Mouse (Mus musculus) lung, adult 18-20 months (tissue): Measurements from ENCODE around the gene AI661453.

ENCODE experiments used
- DNase-seq, 2 experiments: peaks; one replicate each; pipeline ENCODE4 v3.0.0; 2022; ENCODE audit warnings: mixed read lengths in 2 of 2

Gene AI661453

DNA sequence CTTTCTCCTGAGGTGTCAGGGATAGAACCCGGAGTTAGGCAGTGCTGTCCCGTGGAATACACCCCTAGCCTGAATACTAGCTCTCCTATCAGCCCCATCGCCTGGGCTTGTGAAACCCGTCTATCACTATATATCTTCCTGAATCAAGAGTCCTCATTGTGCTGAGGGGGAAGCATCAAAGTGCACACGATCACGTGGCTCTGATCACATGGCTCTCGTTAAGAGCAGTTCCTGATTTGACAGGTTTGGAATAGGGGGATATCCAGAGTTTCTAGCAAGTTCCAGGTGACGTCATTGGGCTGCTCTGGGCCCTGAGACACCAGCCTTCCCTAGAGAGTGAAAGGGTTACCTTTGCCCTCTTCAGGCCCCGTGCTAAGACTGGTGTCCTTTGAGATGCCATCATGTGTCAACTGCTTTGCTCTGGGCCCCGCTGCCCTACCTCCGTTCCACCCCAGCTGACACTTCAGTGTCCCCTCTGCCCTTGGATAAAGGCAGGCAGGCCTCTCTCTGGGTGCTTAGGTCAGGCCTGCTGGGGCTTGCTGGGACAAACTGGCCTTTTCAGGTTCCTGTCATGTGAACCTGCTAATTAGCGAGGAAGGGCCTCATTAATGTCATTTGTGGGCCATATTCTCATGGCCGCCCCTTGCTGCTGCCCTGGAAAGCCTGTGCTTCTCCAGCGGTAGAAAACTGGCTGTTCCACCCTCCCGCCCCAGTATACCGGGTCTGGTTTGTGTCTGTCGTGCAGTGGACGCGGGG, 5.1 kb downstream of the AI661453 start:
- DNase-seq: no peak

DNA sequence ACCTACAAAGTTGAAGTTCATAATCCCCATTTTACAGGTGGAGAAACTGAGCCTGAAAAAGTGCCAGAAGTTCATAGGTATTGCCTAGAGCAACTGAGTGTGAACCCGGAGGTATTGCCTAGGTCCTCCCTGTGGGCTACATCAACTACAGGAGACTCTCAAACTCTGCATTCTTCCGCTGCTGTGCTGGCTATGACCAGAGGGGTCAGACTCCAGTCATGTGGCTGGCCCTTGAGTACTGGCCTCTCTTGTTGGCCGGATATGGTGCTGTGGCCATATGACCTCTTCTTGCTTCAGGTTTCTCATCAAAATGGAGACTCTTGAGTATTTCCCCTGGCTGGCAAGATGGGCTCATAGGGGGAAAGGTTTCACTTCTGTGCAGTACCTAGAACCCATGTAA, 5.9 kb downstream of the AI661453 start:
- peak in 1 of 2 experiments; percentile 53 for DNase-seq

DNA sequence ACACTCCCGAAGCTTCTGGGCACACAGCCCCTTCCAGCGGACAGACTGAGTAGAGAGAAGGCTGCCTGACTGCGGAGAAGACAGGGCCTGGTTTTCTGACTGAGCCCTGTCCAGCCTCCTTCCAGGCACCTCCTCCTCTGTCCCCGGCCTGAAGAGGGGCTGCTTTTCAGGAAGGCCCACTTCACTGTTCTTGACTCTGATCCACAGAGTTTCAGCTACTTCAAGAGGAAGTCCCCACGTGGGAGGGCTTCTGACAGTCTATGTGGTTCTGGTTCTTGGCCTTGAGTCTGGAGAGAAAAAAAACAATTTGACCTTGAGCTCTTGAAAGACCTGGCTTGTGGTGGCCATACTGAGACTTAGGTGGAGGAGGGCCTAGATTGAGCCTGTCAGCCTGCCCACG, 7.7 kb downstream of the AI661453 start:
- DNase-seq: peak; percentile 43 to 69

DNA sequence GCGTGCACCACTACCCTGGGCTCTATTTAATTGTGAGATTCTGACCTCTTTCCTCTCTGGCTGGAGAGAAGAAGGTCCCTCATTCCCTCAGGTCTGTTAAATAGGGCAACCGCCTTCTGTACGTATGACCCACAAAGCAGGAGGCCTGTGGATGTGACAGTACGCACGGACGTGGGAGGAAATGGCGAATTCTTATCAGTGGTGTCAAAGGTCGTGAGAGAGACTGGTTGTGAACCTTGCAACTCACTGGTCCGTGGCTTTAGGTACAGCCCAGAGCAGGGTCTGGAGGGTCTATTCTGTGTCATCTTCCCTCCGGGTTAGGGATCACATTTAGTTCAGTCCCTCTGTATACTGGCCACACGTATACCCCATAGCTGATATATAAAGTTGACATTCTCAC, 9.1 kb downstream of the AI661453 start:
- DNase-seq: no peak

DNA sequence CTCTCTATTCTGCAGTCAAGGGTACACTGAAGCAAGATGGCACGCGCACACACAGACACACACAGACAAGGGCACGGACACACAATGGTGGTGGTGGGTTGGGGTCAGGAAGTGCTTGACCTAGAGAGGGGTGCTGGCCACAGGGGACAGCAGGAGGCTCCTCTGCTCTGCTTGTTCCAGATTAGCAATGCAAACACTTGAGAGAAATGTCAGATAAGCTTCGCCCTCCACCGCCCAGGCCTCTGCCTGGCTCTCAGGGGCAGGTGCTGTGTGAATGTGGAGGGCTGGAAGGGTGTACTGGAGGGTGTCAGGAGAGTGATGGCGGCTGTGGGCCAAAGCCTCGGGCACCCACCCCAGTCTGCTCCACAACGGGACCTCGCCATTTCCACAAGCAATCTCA, 9.6 kb downstream of the AI661453 start:
- DNase-seq: no peak

DNA sequence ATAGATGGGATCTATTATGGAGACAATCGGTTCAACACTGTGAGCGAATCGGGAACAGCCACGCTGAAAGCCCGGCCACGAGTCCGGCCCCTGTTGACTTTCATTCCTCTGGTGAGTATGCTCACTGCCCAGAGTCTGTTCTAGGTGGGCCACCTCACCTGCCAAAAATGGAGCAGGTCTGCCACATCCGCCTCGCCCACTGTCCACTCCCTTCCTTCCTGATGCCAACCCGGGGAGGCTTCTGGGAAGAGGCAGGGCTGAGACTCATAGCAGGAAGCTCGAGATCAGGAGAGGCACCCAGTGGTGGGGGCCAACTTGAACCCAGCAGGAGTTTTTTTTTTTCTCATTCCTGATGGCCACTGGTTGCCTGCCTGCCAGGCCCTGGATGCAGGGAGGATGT, 10.1 kb downstream of the AI661453 start:
- no peak for DNase-seq

DNA sequence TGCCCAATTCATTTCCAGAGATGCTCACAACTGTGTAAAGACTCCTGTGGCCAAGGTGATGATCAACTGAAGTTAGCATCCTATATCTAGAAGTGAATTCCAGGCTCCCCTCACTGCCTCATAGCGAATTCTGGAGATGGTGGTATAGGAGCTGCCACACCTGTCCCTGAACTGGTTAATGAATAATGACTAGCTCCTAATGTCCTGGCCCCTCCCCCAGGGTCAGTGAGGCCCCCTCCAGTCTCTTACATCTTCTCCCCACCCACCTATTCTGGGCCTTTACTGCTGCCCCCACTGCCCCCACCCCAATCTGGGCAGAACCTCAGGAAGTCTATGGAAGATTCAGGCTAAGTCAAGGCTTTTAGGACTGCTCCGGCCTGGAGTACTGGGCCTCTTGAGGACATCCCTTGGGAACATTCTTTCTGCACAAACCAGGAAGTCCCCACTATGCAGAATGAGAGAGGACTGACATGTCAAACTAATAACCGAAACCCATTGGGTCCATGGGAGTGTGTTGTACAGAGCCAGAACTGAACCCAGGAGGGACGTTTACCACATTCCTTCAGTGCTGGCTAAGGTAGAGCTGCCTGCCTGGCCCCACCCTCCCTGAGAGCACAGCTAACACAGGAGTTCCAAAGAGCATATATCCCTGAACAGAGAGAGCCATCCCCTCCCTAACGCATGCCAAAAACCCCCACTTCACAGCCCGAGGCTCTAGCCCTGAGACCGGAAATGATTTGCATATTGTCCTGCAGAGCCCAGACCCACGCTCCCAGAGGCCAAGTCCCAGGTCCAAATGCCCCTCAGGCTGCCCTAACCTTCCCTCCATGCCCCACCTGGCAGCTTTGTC, 12.3 kb downstream of the AI661453 start:
- DNase-seq: no peak

DNA sequence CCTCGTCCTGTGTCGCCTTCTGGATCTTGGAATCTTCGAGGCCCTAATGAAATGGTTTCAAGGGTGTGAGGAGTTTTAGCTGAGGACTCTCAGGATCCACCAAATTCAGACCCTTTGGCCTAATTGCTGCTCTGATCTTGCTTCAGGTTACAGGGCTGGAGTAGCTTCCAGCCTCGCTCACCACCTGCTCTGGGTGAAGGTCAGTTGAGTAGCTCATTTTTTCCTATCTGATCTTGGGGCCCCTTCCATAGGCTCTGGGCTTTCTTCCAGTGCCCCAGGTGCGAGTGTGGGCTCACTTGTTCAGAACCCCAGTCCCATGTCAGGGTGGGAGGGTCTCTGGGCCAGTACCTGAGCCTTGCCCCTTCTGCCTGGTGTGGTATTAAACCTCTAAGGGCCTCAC, 13.0 kb downstream of the AI661453 start:
- DNase-seq: no peak

DNA sequence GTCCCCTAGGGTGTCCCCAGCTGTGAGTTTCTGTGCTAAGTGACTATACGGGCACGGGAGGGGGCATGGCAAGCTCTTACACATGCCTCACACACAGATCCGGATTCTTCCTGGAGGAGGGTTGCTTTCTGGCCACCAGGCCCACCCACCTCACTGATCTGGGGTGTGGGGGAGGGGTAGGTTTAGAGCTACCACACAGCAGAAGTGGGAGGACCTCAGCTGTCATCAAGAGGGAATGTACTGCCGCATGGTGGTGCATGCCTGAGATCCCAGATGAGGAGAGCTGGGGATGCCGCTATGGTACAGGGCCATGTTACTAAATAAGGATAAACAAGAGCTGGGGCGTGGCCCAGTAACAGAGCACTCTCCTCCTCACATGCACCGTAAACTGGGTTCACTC, 13.8 kb downstream of the AI661453 start:
- DNase-seq: no peak

DNA sequence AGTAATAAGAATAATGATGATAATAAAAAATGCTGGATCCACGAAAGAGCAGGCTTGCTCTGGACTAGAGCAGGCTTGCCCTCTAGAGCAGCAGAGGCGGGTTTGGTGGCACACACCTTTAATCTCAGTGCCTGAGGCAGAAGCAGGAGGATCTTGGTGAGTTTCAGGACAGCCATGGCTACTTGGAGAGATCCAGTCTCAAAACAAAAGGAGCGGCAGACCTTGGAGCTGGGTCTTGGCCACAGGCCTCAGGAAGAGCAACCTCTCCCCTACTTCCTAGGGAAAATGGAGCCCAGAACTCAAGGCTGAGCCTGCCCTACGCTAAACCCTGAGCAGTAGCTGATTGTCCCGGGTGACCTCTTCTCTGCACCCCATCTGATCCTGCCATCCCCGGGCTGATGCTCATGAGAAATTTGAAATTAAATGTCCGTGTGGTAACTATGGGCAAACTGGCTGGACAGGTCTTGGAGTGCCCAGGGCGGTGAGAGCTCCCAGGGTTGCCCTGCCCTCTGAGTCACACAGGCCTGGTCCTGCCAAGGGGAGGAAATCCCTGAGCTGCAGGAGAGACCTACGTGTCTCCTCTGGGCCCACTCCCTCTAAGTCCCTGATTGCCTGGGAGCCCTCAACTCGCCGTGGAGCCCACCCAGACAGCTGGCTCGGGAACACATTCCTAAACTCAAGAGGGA, 14.6 kb downstream of the AI661453 start:
- DNase-seq: peak; percentile 83 to 88

DNA sequence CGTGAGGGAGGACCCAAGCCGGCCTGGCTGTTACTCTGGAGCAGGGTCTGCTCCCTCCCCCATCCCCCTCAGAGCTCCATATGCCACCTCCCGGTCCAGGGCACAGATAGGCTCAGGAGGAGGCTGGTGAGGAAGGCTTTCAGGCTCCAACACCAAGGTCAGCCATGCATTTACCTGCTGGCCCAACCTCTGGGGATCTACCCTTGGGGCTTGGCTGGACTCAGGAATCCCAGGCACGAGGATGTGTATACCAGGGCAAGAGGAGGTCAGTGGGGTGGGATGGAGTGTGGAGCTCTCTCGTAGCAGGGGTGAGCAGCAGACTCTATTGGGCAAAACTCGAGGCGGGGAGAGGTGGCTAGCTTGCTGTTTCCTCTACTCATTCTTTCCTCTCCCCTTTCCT, 16.5 kb downstream of the AI661453 start:
- peak; percentile 53 to 65 for DNase-seq

DNA sequence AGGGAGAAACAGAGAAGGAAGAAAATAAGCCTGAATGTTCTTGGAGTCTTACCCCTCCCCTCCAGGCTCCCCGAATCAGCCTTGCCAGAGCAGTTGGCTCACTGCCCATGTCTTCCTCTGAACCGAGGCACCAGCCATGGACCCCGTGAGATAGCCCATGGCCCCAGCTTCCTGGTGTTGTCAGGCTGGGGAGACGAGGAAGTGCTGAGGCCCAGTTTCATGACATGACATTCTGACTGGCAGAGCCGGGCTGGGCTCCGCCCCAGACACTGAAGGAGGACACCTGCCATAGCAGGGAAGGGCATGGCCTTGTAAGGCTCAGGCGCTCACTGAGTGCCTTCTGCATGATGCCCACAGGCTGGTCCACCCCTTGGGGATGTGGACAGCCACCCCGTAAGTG, 18.3 kb downstream of the AI661453 start:
- DNase-seq: peak in 1 of 2 experiments; percentile 20

DNA sequence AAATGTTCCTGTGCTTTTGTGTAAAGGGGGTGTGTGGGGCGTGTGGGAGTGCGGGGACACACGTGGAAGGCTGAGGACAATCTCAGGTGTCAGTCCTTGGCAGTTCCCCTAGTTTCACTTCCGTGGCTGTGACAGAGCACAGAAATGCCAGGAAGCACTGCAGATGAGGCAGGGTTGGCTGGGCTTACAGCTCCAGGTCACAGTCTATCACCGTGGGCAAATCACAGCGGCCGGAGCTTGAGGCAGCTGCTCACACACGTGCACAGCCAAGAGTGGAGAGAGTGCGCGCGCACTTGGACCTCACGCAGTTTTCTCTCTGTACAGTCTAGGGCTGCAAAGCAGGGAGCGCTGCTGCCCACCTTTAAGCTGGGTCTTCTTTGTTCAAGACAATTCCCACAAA, 21.9 kb downstream of the AI661453 start:
- peak in 1 of 2 experiments; percentile 3 for DNase-seq

DNA sequence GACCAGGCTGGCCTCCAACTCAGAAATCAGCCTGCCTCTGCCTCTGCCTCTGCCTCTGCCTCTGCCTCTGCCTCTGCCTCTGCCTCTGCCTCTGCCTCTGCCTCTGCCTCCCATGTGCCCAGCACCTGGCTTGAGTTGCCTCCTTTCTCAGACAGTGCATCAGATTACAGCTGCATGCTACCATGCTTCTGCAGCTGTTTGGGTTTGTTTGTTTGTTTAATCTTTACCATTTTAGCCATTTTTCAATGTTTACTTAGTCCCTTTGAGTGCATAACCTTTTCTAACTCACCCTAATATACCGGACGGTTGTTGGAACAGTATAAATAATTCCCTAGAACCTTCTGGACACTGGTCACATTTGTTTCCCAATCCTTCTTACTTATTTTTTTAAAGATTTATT, 22.5 kb downstream of the AI661453 start:
- DNase-seq: no peak

DNA sequence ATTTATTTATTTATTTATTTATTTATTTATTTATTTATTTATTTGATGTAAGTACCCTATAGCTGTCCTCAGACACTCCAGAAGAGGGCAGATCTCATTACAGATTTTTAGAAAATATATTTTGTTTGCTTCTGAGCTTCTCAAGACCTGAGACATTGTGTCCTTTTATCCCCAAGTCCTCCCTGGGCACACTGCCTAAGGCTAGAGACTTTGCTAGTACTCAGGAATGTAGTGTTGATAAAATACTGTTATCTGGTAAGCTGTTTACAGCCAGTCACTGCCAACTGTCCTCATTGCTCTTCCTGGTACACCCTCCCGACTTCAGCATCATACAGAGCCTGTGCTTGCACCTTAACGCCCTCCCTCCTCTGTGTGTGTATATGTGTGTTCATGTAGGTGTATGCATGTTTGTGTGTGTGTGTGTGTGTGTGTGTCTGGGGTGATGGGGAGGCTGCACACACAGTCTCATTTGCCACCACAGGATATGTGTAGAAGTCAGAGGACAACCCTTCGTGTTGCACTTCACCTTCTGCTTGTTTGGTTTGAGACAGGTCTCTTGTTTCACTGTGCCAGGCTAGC, 23.0 kb downstream of the AI661453 start:
- DNase-seq: peak; percentile 10 to 49

DNA sequence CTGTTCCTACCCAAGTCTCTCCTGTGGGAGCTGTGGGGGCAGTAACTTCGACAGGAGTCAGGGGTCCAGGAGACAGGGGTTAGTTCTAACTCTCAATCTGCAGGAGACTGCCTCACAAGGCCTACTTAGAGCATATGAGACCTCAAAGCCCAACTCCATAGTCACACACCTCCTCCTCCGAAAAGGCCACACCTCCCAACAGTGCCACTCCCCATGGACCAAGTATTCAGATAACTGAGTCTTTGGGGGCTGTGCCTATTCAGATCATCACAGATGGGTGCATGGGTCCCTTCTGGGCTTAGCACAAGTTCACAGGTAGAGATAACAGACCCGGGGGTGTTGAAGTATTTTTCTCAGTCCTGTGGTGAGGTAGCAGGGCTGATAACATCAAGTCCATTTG, 25.3 kb downstream of the AI661453 start:
- DNase-seq: no peak

DNA sequence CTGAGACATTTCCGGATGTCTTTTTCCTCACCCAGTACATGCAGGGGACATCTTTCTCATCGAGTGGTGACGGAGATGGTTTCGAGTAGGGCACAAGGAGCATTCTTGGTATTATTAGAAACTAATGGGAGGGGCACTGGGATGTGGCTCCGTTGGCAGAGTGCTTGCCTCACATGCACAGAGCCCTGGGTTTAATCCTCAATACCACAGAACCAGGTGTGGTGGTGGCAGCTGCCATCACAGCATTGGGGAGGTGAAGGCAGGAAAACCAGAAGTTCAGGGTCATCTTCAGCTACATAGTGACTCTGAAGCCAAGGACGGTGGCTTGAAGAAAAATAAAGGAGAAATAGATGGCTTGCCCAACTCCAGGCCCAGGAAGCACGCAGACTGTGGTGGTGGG, 25.8 kb downstream of the AI661453 start:
- DNase-seq: no peak

DNA sequence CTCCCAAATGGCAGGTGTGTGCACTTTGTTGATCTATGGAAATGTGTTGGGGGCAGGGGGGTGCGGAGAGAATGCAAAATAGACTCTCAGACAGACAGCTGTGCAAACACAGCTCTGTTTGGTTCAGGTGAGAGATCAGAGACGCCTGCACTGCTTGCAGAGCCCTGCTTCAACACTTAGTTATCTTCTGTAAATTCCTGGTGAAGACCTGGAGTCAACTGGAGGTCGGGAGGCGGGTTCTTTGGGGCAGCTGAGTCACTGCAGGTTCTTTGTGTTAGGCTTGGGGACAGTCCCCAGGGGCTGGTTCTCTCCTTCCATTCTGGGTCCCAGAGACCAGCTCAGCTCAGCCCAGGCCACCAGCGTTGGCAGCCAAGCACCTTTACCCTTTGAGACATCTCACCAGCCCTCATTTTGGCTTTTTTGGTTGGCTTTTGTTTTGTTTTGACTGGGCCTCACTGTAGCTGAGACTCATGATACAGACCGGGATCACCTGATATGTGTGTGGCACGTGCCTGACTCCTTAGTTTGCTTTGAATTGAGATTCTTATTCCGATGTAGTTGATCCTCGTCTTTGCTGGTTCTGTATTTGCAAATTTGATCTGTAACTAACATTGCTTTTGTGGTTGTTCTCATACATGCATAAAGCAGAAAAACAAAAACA, 26.4 kb downstream of the AI661453 start:
- peak; percentile 49 to 56 for DNase-seq

DNA sequence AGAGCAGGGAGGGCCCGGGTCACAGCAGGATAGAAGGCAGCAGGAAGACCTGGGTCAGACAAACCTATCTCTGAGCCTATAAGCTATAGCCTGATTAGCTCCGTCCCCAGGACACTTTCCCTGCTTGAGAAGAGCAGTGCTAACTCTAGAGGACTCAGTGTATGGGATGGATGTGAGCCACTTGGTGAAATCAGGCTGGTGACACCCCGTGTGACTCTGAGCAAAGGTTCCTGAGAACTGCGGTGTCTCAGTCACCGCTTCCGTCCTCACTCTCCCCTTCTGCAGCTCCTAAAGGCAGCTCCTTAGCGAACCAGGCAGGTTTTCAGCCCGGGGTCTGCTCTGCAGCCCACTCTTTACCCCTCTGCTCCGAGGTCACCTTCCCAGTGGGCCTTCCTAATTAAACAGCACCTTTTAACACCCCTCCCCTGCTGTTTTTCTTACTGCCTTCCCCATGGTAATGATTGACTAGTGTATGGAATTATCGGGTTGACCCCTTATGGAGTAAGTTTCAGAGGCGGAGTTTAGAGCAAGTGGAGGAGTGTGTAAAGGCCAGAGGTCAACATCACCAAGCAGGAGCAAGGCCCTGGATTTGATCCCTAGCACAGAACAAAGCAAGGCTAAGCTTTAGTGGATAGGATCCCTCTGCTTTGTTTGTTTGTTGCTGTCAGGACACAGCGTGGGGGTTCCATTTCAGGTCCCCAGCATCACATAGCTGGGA, 28.0 kb downstream of the AI661453 start:
- DNase-seq: no peak

DNA sequence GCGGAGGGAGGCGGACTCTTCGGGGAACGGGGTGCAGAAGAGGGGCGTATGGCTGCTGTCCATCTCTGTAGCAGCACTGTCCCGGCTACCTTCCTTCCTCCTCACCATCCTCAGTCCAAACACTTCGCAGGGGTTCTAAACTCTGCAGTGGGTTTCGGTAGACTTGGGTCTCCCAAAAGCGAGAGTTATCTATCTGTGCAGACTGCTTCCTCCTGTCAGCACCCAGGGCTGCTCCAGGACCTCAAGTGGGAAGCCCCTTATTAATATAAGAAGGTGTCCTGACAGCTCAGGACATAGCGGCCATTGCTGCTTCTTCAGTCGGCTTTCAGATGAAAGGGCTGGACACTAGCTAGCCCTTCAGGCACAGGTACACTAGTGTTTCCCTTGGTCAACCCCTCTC, 28.6 kb downstream of the AI661453 start:
- no peak for DNase-seq

DNA sequence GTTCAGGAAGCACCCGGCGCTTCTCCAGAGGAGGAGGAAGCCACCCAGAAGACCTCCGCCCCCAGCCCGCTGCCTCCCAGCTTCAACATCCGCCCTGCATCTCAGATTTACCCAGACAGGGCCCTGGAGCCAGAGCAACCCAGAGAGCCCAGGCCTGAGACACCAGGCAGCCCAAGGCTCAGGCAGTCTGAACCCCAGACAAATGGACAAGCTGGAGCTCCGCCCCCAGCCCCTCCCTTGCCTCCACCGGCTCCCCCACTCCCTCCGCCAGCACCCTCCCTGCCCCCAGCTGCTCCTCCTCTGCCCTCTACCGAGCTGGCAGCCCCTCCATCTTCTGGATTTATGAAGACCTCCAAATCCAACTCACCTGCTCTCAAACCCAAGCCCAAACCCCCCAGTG, 29.9 kb downstream of the AI661453 start:
- no peak for DNase-seq

DNA sequence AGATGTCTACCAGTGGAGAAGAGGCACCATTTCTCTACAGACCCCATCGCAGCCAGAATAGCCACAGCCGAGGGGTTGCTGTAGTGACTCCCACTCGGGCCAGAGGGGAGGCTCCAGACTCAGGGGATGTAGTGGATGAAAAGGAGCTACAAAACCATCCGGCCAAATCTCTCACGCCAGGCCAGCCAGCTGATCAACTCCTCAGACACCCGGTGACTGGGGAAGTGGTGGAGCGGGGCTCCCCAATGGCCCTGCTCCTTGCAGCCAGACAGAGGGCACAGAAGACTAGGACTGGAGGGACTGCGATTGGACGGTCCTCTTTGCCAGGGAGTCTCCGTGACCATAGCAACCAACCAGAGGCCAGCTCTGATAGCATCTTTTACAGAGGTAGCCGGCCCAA, 31.2 kb downstream of the AI661453 start:
- no peak for DNase-seq
